Mouse (Mus musculus) stomach, postnatal 0 days (tissue): ENCODE data around the gene Gm20721.
"Not testable (repeated sequence)": the region's sequence is repeated elsewhere in the genome, so short reads cannot be mapped to it uniquely, and the experiment has no call there.

Experiments used
- CTCF ChIP-seq: IDR thresholded peaks from 2 replicates; pipeline ENCODE4 v1.5.1; 2016; ENCODE audit warnings: antibody characterized with exemption, low read depth, mild to moderate bottlenecking, moderate library complexity
- EP300 ChIP-seq: optimal IDR thresholded peaks from 2 replicates; pipeline ENCODE3; 2016; ENCODE audit warnings: antibody characterized with exemption

- TF ChIP-seq CTCF, EP300: not testable (repeated sequence)
Observed at GRCm38 (mm10) chr2:174346999-174347668, 622 bp upstream of the Gm20721 start.
